Mouse (Mus musculus) E14TG2a.4 (cell line): Measurements from ENCODE around the gene Onecut1.

ENCODE experiments used
- CTCF ChIP-seq: conservative IDR thresholded peaks from 2 replicates; pipeline ENCODE4 v1.5.1; 2014; ENCODE audit warnings: low read length
- NANOG ChIP-seq: IDR thresholded peaks from 2 replicates; pipeline ENCODE4 v1.6.1; 2014; ENCODE audit warnings: borderline replicate concordance, low read length, mixed read lengths

DNA sequence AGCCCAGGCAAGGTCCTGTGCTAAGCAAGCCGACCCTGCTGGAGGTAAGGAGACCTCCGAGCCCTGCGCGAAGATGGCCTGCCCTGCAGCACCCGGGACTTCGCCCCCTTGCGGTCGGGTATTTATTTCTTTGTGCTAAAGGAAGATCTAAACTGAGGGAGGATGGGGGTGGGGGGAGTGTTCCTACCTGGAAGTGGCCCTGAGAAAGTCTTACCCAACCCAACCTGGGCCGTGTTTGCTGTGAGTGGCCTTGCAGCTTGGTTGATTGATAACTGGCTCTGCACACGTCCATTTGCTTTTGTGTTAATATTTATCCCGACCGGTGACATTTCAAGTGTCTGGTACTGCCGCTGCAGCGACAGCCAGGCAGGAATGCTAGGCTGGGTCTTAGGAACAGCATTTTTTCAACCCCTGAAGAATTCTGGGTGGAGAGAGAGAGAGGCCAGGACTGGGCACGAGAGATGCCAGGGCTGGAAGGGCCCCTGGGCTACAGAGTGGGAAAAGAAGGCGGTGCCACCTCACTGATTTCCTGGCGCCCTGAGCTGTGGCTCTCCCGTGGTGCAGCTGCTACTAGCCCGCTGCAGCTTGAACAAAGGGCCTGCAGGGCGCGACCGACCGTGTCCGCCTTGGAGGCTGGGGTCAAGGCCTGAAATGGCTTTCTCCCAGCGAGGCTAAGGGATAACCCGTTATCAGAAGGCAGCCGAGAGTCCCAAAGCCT is 5.0 kb downstream of the Onecut1 start:
- TF ChIP-seq CTCF (no peak), NANOG (no peak)
